Comparison of ENCODE assay signal across 38 mouse cellular contexts in genomic region chr16:88575885-88576679, GRCm38 (mm10). TPM values are rescaled to one million over a fixed set of nuclear protein-coding genes. Genes with fewer than 3 reads are reported as not detected.
"Had no signal": no experiment of that assay in that cellular context is flagged by ENCODE, and none has a peak within 500 bp of the region (broad histone marks: within the 10 kb centered on the region; RNA-seq: fewer than 3 reads in every experiment).

No protein-coding gene starts in this region.

- H3K4me3 ChIP-seq: heart, adult 2 months; heart, embryonic 13.5 days; heart, embryonic 15.5 days; hindbrain, embryonic 13.5 days; hindbrain, embryonic 15.5 days; layer of hippocampus, adult 2 months; left cerebral cortex, adult 2 months; limb, embryonic 10.5 days; limb, embryonic 12.5 days; liver, embryonic 13.5 days; liver, embryonic 15.5 days had no signal

- H3K27me3 ChIP-seq: heart, embryonic 13.5 days; heart, embryonic 15.5 days; hindbrain, embryonic 13.5 days; hindbrain, embryonic 15.5 days; limb, embryonic 12.5 days; liver, embryonic 13.5 days; liver, embryonic 15.5 days had no signal

- H3K4me1 ChIP-seq: heart, embryonic 13.5 days; heart, embryonic 15.5 days; hindbrain, embryonic 13.5 days; hindbrain, embryonic 15.5 days; limb, embryonic 10.5 days; limb, embryonic 12.5 days; liver, embryonic 13.5 days; liver, embryonic 15.5 days had no signal

- H3K36me3 ChIP-seq: heart, embryonic 13.5 days; heart, embryonic 15.5 days; hindbrain, embryonic 13.5 days; hindbrain, embryonic 15.5 days; limb, embryonic 10.5 days; limb, embryonic 12.5 days; liver, embryonic 13.5 days; liver, embryonic 15.5 days had no signal

- H3K9me3 ChIP-seq: heart, embryonic 13.5 days; heart, embryonic 15.5 days; hindbrain, embryonic 13.5 days; hindbrain, embryonic 15.5 days; limb, embryonic 10.5 days; limb, embryonic 12.5 days; liver, embryonic 13.5 days had no signal

- H3K9ac ChIP-seq: heart, embryonic 13.5 days; heart, embryonic 15.5 days; hindbrain, embryonic 13.5 days; hindbrain, embryonic 15.5 days; limb, embryonic 12.5 days; liver, embryonic 13.5 days; liver, embryonic 15.5 days; liver, postnatal 0 days had no signal

- DNase-seq: gastrocnemius, postnatal 14 days; gastrocnemius, postnatal 36 days; heart, adult 11 months; heart, adult 2 months; heart, postnatal 14 days; heart, postnatal 36 days; kidney, adult 11 months; kidney, adult 8-10 months; kidney, postnatal 10 days; kidney, postnatal 36 days; liver, embryonic 13.5 days; liver, postnatal 0 days had no signal

- H3K27ac ChIP-seq: heart, adult 2 months; heart, embryonic 13.5 days; heart, embryonic 15.5 days; hindbrain, embryonic 13.5 days; hindbrain, embryonic 15.5 days; hindbrain, postnatal 0 days; layer of hippocampus, adult 2 months; left cerebral cortex, adult 2 months; limb, embryonic 10.5 days; limb, embryonic 12.5 days; liver, embryonic 13.5 days; liver, embryonic 15.5 days had no signal

- ATAC-seq: hindbrain, postnatal 0 days; liver, postnatal 0 days had no signal

- H3K4me2 ChIP-seq: heart, embryonic 11.5 days; heart, embryonic 13.5 days; heart, embryonic 15.5 days; hindbrain, embryonic 13.5 days; hindbrain, embryonic 15.5 days; limb, embryonic 12.5 days; liver, embryonic 11.5 days; liver, embryonic 13.5 days; liver, embryonic 15.5 days had no signal

RNA-seq across cellular contexts. Expression of gene Cldn8, which starts 13.1 kb away (rescaled TPM):
- total RNA-seq: gastrocnemius, adult 18-20 months; gastrocnemius, adult 8-10 months; gastrocnemius, postnatal 14 days; gastrocnemius, postnatal 36 days; heart, adult 2 months; heart, postnatal 14 days; heart, postnatal 36 days; hematopoietic stem cell, adult 5-6 weeks; hindbrain, postnatal 0 days; layer of hippocampus, adult 2 months; layer of hippocampus, postnatal 10 days; layer of hippocampus, postnatal 25 days; left cerebral cortex, adult 2 months; left cerebral cortex, postnatal 14 days; left cerebral cortex, postnatal 36 days had no signal
- polyA plus RNA-seq: frontal cortex, adult 2 months; heart, embryonic 11.5 days; heart, postnatal 0 days; hindbrain, embryonic 13.5 days; hindbrain, embryonic 15.5 days; hindbrain, postnatal 0 days; liver, embryonic 13.5 days had no signal

RNA-seq across cellular contexts. Expression of gene Krtap24-1, which starts 36.0 kb away (rescaled TPM):
- total RNA-seq: gastrocnemius, adult 18-20 months; gastrocnemius, adult 8-10 months; gastrocnemius, postnatal 14 days; gastrocnemius, postnatal 36 days; heart, adult 2 months; heart, postnatal 14 days; heart, postnatal 36 days; hematopoietic stem cell, adult 5-6 weeks; hindbrain, postnatal 0 days; layer of hippocampus, adult 2 months; layer of hippocampus, postnatal 10 days; layer of hippocampus, postnatal 25 days; left cerebral cortex, adult 2 months; left cerebral cortex, postnatal 14 days; left cerebral cortex, postnatal 36 days had no signal
- polyA plus RNA-seq: frontal cortex, adult 2 months; gonadal fat pad, adult 2 months; heart, adult 2 months; heart, embryonic 11.5 days; heart, embryonic 13.5 days; heart, embryonic 15.5 days; heart, postnatal 0 days; hindbrain, embryonic 11.5 days; hindbrain, embryonic 13.5 days; hindbrain, embryonic 15.5 days; hindbrain, postnatal 0 days; kidney, embryonic 14.5 days; kidney, embryonic 16.5 days; limb, embryonic 10.5 days; limb, embryonic 12.5 days; limb, embryonic 14.5 days; liver, embryonic 11.5 days; liver, embryonic 13.5 days; liver, embryonic 15.5 days; liver, postnatal 0 days had no signal

RNA-seq across cellular contexts. Expression of gene 2310079G19Rik, which starts 51.4 kb away (rescaled TPM):
- total RNA-seq: gastrocnemius, adult 18-20 months; gastrocnemius, postnatal 14 days; heart, adult 2 months; heart, postnatal 14 days; heart, postnatal 36 days; hematopoietic stem cell, adult 5-6 weeks; hindbrain, postnatal 0 days; layer of hippocampus, adult 2 months; layer of hippocampus, postnatal 10 days; layer of hippocampus, postnatal 25 days; left cerebral cortex, adult 2 months; left cerebral cortex, postnatal 14 days; left cerebral cortex, postnatal 36 days had no signal
- polyA plus RNA-seq: frontal cortex, adult 2 months; gonadal fat pad, adult 2 months; heart, adult 2 months; heart, embryonic 11.5 days; heart, embryonic 13.5 days; heart, embryonic 15.5 days; heart, postnatal 0 days; hindbrain, embryonic 11.5 days; hindbrain, embryonic 13.5 days; hindbrain, embryonic 15.5 days; hindbrain, postnatal 0 days; kidney, embryonic 14.5 days; kidney, embryonic 16.5 days; limb, embryonic 10.5 days; limb, embryonic 12.5 days; limb, embryonic 14.5 days; liver, embryonic 11.5 days; liver, embryonic 13.5 days; liver, embryonic 15.5 days; liver, postnatal 0 days had no signal
